Mouse (Mus musculus) midbrain, embryonic 11.5 days (tissue): Measurements from ENCODE around the gene Plk1. TPM values are rescaled to one million over a fixed set of nuclear protein-coding genes. Genes with fewer than 3 reads are reported as not detected.
A peak's percentile ranks its signal among the peaks of the same experiment; 100 is the strongest.

Experiments used
- ATAC-seq: fragments of 200-750 bp; cut with Nextera tagmentation; 2 replicates; pipeline ENCODE4 v1.8.0; 2017; ENCODE audit warnings: moderate TSS enrichment, moderate library complexity; ENCODE audit not compliant: low FRiP score
- DNase-seq: peaks from one replicate; pipeline ENCODE4 v3.0.0; 2015; ENCODE audit warnings: low spot score; ENCODE audit errors: missing footprints
- H3K27ac ChIP-seq: fragments of 300-500 bp; sonication (generic); 2 replicates; pipeline ENCODE4 v1.5.1; 2014; ENCODE audit warnings: low read depth, low read length
- H3K27me3 ChIP-seq: fragments of 300-500 bp; sonication (generic); 2 replicates; pipeline ENCODE4 v1.6.1; 2014; ENCODE audit warnings: mild to moderate bottlenecking, low read length, moderate library complexity, mixed read lengths; ENCODE audit not compliant: control insufficient read depth, insufficient read depth
- H3K36me3 ChIP-seq: fragments of 300-500 bp; sonication (generic); 2 replicates; pipeline ENCODE4 v1.6.1; 2014; ENCODE audit warnings: mild to moderate bottlenecking, low read length, moderate library complexity, mixed read lengths; ENCODE audit not compliant: control insufficient read depth, insufficient read depth
- H3K4me1 ChIP-seq: fragments of 300-500 bp; sonication (generic); 2 replicates; pipeline ENCODE4 v1.6.1; 2014; ENCODE audit warnings: low read length; ENCODE audit not compliant: control insufficient read depth, insufficient read depth
- H3K4me2 ChIP-seq: fragments of 300-500 bp; sonication (generic); 2 replicates; pipeline ENCODE4 v1.6.1; 2014; ENCODE audit warnings: mild to moderate bottlenecking, moderate library complexity
- H3K4me3 ChIP-seq: fragments of 300-500 bp; sonication (generic); 2 replicates; pipeline ENCODE4 v1.5.1; 2014; ENCODE audit warnings: low read depth, low read length
- H3K9ac ChIP-seq: fragments of 300-500 bp; sonication (generic); 2 replicates; pipeline ENCODE4 v1.6.1; 2014; ENCODE audit warnings: low read length
- H3K9me3 ChIP-seq: fragments of 300-500 bp; sonication (generic); 2 replicates; pipeline ENCODE4 v1.6.1; 2016; ENCODE audit warnings: low read length; ENCODE audit not compliant: control insufficient read depth
- WGBS: fragments of 180-500 bp; shearing (Covaris S2); extraction: QIAGEN DNeasy Blood & Tissue Kit; methylation state at CpG from one replicate; pipeline ENCODE4 v1.1.7; 2014; 5-methylcytosine and 5-hydroxymethylcytosine counted together
- polyA plus RNA-seq: library from polyadenylated mRNA; unstranded; fragments of >200 nt; fragmentation: Nextera tagmentation; extraction: Ambion mirVana; gene quantifications from 2 replicates; pipeline ENCODE4 v1.2.1, GENCODE M21; 2014

Gene Plk1
- polyA plus RNA-seq, 1 experiment from 2014 or later: 129 TPM

DNA sequence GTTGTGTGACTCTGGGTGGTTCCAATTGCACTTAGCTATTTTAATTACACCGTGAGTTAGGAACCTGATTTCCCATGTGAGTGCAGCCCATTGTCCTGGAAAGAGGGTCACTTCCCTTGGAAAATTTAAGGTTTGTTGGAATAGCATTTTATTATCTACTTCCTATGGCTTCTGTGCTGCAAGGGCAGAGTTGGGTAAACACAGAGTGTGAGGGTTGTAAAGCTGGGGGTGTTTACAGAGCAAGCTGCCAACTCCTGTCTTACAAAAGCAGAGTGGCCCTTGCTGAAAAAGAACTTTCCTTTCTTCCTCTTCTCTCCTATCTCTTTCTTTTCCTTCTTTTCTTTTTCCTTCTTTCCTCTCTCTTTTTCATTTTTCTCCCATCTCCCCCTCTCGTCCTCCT lies 44.7 kb downstream of the Plk1 start:
- Histone ChIP-seq H3K36me3 (no peaks in the 10 kb centered on the region), H3K9ac (no peak overlapping the region), H3K4me1 (no peaks in the 10 kb centered on the region), H3K4me3 (no peak overlapping the region), H3K9me3 (no peaks in the 10 kb centered on the region), H3K4me2 (no peak overlapping the region), H3K27me3 (no peaks in the 10 kb centered on the region), H3K27ac (no peak overlapping the region)
- WGBS: 58% methylated on average over 2 of the region's 2 CpGs
- DNase-seq: no peak
- no peak for ATAC-seq

DNA sequence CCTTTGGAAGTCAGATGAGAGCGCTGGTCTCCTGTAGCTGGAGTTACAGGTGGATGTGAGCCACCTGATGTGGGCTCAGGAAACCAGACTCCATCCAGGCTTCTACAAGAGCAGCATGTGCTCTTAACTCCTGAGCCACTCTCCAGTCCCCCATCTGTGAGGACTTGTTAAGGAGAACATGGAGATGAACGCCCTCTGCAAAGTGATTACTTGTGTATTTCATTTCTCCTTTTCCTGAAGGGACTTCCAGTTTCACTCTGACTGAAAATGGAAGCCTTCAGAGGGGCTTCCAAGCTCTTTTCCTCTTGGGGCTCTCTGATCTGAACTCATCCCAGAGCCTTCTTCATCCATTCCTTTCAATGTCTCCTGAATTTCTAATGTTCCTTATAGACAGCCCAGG lies 46.9 kb downstream of the Plk1 start:
- Histone ChIP-seq H3K9me3 (no peaks in the 10 kb centered on the region), H3K4me1 (no peaks in the 10 kb centered on the region), H3K27ac (no peak overlapping the region), H3K9ac (no peak overlapping the region), H3K27me3 (no peaks in the 10 kb centered on the region), H3K4me2 (no peak overlapping the region), H3K36me3 (no peaks in the 10 kb centered on the region), H3K4me3 (no peak overlapping the region)
- WGBS: 86% methylated on average over 2 of the region's 2 CpGs
- ATAC-seq (no peak), DNase-seq (no peak)

GRCm38 (mm10) chr7:122208276-122209021 lies 49.2 kb downstream of the Plk1 start:
- H3K9ac ChIP-seq: no peak overlapping the region
- ATAC-seq (no peak), DNase-seq (no peak)
- H3K36me3 ChIP-seq: no peaks in the 10 kb centered on the region
- H3K27ac ChIP-seq: no peak overlapping the region
- H3K4me3 ChIP-seq: no peak overlapping the region
- H3K9me3 ChIP-seq: no peaks in the 10 kb centered on the region
- no peaks in the 10 kb centered on the region for H3K4me1 ChIP-seq
- H3K4me2 ChIP-seq: no peak overlapping the region
- no peaks in the 10 kb centered on the region for H3K27me3 ChIP-seq
- WGBS: 61% methylated on average over 7 of the region's 7 CpGs

DNA sequence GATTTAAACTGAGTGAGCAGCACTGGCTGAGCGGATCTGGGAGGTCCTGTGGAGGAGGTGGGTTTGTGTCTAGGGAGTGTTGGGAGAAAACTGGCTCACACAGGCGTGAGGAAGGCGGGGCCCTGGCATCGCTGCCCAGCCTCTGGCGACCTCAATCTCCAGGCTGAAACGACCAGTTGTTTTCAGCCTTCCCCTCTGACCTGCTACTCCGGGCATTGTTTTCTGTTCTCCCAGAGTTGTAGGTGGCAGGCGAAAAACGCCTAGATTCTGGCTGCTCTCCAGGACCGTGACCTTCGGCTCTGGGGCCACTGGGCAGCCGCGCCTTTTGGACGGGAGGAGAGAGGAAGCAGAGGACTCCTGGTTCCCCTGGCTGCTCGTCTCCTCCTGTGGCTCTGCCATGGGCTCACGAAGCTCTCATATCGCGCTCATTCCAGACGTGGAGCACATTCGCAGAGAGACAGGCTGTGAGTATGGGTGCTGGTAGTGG lies 60.1 kb downstream of the Plk1 start, which contains the start of gene Chp2:
Gene Chp2, plus strand, starts transcription at position 182 of the 487 bp plus-strand sequence.
- Histone ChIP-seq H3K27ac (no peak within 1 kb of the TSS), H3K9ac (peak within 1 kb of the TSS; percentile 28; the same call in 1 of the 2 replicates), H3K4me3 (no peak within 1 kb of the TSS), H3K27me3 (no peaks in the 10 kb centered on the region), H3K36me3 (no peaks in the 10 kb centered on the region), H3K9me3 (no peaks in the 10 kb centered on the region; the same call in 1 of the 2 replicates), H3K4me1 (no peaks in the 10 kb centered on the region; the same call in 1 of the 2 replicates), H3K4me2 (peak within 1 kb of the TSS; percentile 29; the same call in 1 of the 2 replicates)
- DNase-seq: peak; percentile 85
- ATAC-seq: no peak
- 34% methylated on average over 20 of the region's 20 CpGs for WGBS

Other genes starting within 250 kb of the Plk1 start
- gene Cog7, start 177.7 kb upstream of the Plk1 start, polyA plus RNA-seq: 14.5 and 19.1 TPM in 2 replicates
- gene Gga2, start 138.2 kb upstream of the Plk1 start, polyA plus RNA-seq: 54.1 and 55.7 TPM in 2 replicates
- gene Ubfd1, start 92.3 kb upstream of the Plk1 start, polyA plus RNA-seq: 94.1 and 94.6 TPM in 2 replicates
- 13.4 and 16.3 TPM in 2 replicates for gene Ears2, start 92.2 kb upstream of the Plk1 start, polyA plus RNA-seq
- gene Ndufab1, start 57.6 kb upstream of the Plk1 start, polyA plus RNA-seq: 688 and 709 TPM in 2 replicates
- gene Palb2, start 26.5 kb upstream of the Plk1 start, polyA plus RNA-seq: 19.0 and 22.6 TPM in 2 replicates
- 140 and 141 TPM in 2 replicates for gene Dctn5, start 26.4 kb upstream of the Plk1 start, polyA plus RNA-seq
- 0.04 and 0.07 TPM in 2 replicates for gene Ern2, start 26.8 kb downstream of the Plk1 start, polyA plus RNA-seq
- gene Chp2, start 60.1 kb downstream of the Plk1 start, polyA plus RNA-seq: 0.20 and 0.29 TPM in 2 replicates
- 15.3 and 17.9 TPM in 2 replicates for gene Prkcb, start 129.3 kb downstream of the Plk1 start, polyA plus RNA-seq